Mouse (Mus musculus): ENCODE data around the gene Gp9. TPM values are rescaled to one million over a fixed set of nuclear protein-coding genes. Genes with fewer than 3 reads are reported as not detected.

Gene Gp9
- polyA plus RNA-seq, 1 experiment, result not detected

DNA sequence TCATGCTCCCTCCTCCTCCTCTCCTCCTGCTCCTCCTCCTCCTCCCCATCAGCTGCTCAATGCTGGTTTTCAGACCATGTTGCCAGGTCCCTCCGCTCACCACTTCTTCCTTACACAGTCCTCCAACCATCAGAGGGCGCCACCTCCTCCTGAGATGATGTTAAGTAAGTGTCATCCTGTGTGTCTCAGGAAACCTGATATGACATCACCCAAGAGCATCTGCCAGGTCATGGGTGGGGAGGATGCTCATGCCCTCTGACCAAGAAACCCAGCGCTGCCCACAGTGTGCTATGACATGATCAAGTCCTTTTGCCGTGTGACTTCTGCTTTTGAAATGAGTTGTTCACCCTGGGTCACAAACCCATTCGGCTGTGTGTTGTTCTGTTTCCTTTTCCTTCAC lies 35.1 kb upstream of the Gp9 start:
- Histone ChIP-seq H3K27me3 (ENCODE audit: control insufficient read depth, insufficient read depth, insufficient read length) (no peaks in the 10 kb centered on the region), H3ac (ENCODE audit: control insufficient read depth, insufficient read length) (no peak overlapping the region), H3K36me3 (ENCODE audit: control insufficient read depth, insufficient read depth) (no peaks in the 10 kb centered on the region), H3K4me2 (ENCODE audit: low read depth) (no peak overlapping the region), H3K4me3 (no peak overlapping the region), H3K79me2 (ENCODE audit: control insufficient read depth, insufficient read depth) (no peaks in the 10 kb centered on the region)
- TF ChIP-seq E2F4 (IDR thresholded peaks at IDR 0.05; ENCODE audit: insufficient read depth) (no peak), MAX (IDR thresholded peaks at IDR 0.05; ENCODE audit: low read depth) (no peak), REST (IDR thresholded peaks at IDR 0.05; ENCODE audit: insufficient read depth, insufficient read length) (no peak)

DNA sequence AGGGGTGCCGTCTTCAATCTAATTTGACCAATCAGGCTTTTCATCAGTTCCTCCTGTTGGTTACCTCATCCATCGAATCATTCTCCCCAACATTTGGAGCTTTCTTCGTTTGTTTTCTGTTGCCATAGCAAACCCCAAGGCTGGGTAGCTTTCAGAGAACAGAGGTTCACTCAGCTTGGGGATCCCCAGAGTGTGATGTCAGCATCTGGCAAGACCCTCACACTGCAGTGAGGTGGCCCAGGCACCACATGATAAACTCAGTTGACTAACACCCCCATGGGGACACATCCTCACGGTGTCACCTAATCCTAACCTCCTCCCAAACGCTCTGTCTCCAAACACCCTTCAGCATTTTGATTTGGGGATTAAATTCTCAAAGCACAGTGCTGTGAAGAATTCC lies 34.6 kb upstream of the Gp9 start:
- no peak for TF ChIP-seq POLR2AphosphoS2 (IDR thresholded peaks at IDR 0.05; ENCODE audit: insufficient read length, low read depth)
- Histone ChIP-seq H3K4me2 (ENCODE audit: low read depth) (no peak overlapping the region), H3K4me3 (no peak overlapping the region), H3K36me3 (ENCODE audit: control insufficient read depth, insufficient read depth) (no peaks in the 10 kb centered on the region), H3K79me2 (ENCODE audit: control insufficient read depth, insufficient read depth) (no peaks in the 10 kb centered on the region), H3K27me3 (ENCODE audit: control insufficient read depth, insufficient read depth, insufficient read length) (no peaks in the 10 kb centered on the region), H3ac (ENCODE audit: control insufficient read depth, insufficient read length) (no peak overlapping the region)

DNA sequence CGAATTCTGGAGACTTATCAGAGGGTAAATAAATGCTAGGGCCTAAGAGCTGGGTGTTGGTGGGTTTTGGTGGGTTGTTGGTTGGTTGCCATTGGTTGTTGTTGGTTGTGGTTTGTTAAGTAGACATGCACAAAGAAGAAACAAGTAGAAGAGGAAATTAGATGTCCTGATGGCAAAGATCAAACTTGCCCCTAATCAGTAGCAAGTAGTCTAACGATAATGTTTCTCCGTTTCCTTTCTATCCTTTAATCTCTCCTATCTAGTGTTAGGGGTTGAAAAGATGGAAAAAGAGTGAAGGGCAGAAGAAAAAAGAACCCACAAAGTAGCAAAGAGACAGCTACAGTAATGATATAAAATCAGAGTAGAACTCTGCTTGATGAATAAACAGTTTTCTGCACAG lies 33.2 kb upstream of the Gp9 start:
- H3K4me3 ChIP-seq, result no peak overlapping the region
- no peak for TF ChIP-seq E2F4 (IDR thresholded peaks at IDR 0.05; ENCODE audit: insufficient read depth)
- H3K4me2 ChIP-seq (ENCODE audit: low read depth), result no peak overlapping the region
- no peaks in the 10 kb centered on the region for H3K27me3 ChIP-seq (ENCODE audit: control insufficient read depth, insufficient read depth, insufficient read length)
- H3ac ChIP-seq (ENCODE audit: control insufficient read depth, insufficient read length), result no peak overlapping the region
- no peaks in the 10 kb centered on the region for H3K79me2 ChIP-seq (ENCODE audit: control insufficient read depth, insufficient read depth)
- H3K36me3 ChIP-seq (ENCODE audit: control insufficient read depth, insufficient read depth), result no peaks in the 10 kb centered on the region

DNA sequence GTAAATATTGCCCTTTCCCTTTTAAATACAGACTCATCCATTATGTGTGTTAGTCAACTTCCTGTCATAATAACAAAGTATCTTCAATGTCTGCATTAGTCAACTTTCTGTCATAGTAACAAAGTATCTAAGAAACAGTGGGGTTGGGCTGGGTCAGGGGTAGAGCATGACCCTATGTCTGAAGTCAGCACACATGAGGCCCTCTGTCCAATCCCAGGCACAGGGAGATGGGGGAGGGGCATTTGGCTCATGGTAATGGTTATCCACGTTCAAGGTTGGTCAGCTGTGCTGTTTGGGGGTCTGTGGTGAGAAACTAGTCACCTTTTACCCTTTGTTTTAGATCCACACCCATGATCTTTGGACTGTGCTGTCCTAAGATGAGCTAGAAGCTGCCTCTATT lies 32.6 kb upstream of the Gp9 start:
- TF ChIP-seq TCF3 (IDR thresholded peaks at IDR 0.05; ENCODE audit: insufficient read length, low read depth) (no peak), POLR2A (IDR thresholded peaks at IDR 0.05; ENCODE audit: insufficient read length, low read depth) (no peak), USF1 (IDR thresholded peaks at IDR 0.05; ENCODE audit: low read depth) (no peak), MYOG (IDR thresholded peaks at IDR 0.05; ENCODE audit: control insufficient read depth in 1 of 3, insufficient read depth in 1 of 3, insufficient read length in 2 of 3, low read depth in 2 of 3) (no peak), REST (IDR thresholded peaks at IDR 0.05; ENCODE audit: insufficient read depth, insufficient read length) (no peak), TCF12 (IDR thresholded peaks at IDR 0.05; ENCODE audit: insufficient read depth, poor library complexity, severe bottlenecking) (no peak)
- Histone ChIP-seq H3K4me3 (no peak overlapping the region), H3K79me2 (ENCODE audit: control insufficient read depth, insufficient read depth) (no peaks in the 10 kb centered on the region), H3K36me3 (ENCODE audit: control insufficient read depth, insufficient read depth) (no peaks in the 10 kb centered on the region), H3ac (ENCODE audit: control insufficient read depth, insufficient read length) (no peak overlapping the region), H3K27me3 (ENCODE audit: control insufficient read depth, insufficient read depth, insufficient read length) (peaks cover under 1% of the 10 kb centered on the region), H3K4me2 (ENCODE audit: low read depth) (peak overlapping the region; percentile 25)

DNA sequence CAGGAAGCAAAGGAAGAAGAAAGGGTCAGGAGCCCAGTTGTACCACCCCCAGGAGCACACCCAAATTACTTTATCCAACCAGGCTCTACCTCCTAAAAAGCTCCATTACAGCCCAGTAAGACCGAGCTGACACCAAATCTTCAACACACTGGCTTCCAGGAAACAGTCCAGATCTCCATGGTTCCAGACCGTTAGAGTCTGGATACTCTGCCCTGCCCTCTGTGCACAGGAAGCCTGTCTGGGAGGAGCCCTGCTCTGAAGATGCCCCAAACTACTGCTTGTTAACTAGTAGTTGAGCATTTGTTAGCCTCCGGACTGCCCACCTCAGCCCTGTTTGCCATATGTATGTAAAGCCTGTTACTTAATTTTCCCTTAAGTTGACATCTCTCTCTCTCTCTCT lies 31.8 kb upstream of the Gp9 start:
- peak overlapping the region; percentile 25 for H3K4me2 ChIP-seq (ENCODE audit: low read depth)
- H3K4me3 ChIP-seq, result no peak overlapping the region
- H3K36me3 ChIP-seq (ENCODE audit: control insufficient read depth, insufficient read depth), result no peaks in the 10 kb centered on the region
- no peak overlapping the region for H3ac ChIP-seq (ENCODE audit: control insufficient read depth, insufficient read length)
- H3K79me2 ChIP-seq (ENCODE audit: control insufficient read depth, insufficient read depth), result no peaks in the 10 kb centered on the region
- TF ChIP-seq SRF (IDR thresholded peaks at IDR 0.05; ENCODE audit: control insufficient read depth, insufficient read length, low read depth) (no peak), USF1 (IDR thresholded peaks at IDR 0.05; ENCODE audit: low read depth) (no peak), E2F4 (IDR thresholded peaks at IDR 0.05; ENCODE audit: insufficient read depth) (no peak)
- H3K27me3 ChIP-seq (ENCODE audit: control insufficient read depth, insufficient read depth, insufficient read length), result peaks cover 6% of the 10 kb centered on the region

DNA sequence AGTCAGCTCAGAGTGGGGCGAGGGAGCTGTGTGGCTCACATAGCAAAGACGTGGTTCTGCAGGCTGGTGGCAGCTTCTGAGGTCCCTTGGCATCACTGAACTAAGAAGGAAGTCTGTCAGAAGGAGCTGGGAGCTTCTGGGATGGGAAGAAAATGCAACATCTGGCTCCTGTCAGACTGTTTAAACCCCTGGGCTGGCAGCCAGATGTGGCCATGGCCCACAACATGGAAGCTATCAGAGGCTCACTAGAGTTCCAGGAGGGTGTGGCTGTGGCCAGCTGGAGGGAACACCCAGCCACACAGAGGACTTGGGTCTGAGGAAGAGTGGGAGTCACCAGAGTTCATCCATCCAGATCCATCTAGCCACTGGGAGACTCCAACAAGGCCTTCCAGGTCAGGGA lies 31.0 kb upstream of the Gp9 start:
- Histone ChIP-seq H3K4me3 (no peak overlapping the region), H3K79me2 (ENCODE audit: control insufficient read depth, insufficient read depth) (no peaks in the 10 kb centered on the region), H3K4me2 (ENCODE audit: low read depth) (peak overlapping the region; percentile 8), H3K27me3 (ENCODE audit: control insufficient read depth, insufficient read depth, insufficient read length) (peaks cover 6% of the 10 kb centered on the region), H3ac (ENCODE audit: control insufficient read depth, insufficient read length) (no peak overlapping the region), H3K36me3 (ENCODE audit: control insufficient read depth, insufficient read depth) (no peaks in the 10 kb centered on the region)
- no peak for TF ChIP-seq TCF12 (IDR thresholded peaks at IDR 0.05; ENCODE audit: insufficient read depth, poor library complexity, severe bottlenecking)
- no peak for TF ChIP-seq REST (IDR thresholded peaks at IDR 0.05; ENCODE audit: insufficient read depth, insufficient read length)
- no peak for TF ChIP-seq CEBPB (IDR thresholded peaks at IDR 0.05; ENCODE audit: insufficient read depth, poor library complexity, severe bottlenecking)
- TF ChIP-seq MYOG (IDR thresholded peaks at IDR 0.05; ENCODE audit: control insufficient read depth in 1 of 3, insufficient read depth in 1 of 3, insufficient read length in 2 of 3, low read depth in 2 of 3), result no peak
- no peak for TF ChIP-seq SRF (IDR thresholded peaks at IDR 0.05; ENCODE audit: control insufficient read depth, insufficient read length, low read depth)
- TF ChIP-seq POLR2A (IDR thresholded peaks at IDR 0.05; ENCODE audit: insufficient read length, low read depth), result no peak
- no peak for TF ChIP-seq POLR2AphosphoS2 (IDR thresholded peaks at IDR 0.05; ENCODE audit: insufficient read length, low read depth)
- no peak for TF ChIP-seq USF1 (IDR thresholded peaks at IDR 0.05; ENCODE audit: low read depth)
- TF ChIP-seq MYOD1 (IDR thresholded peaks at IDR 0.05; ENCODE audit: control insufficient read depth in 1 of 3, insufficient read length in 2 of 3, low read depth in 2 of 3), result no peak
- no peak for TF ChIP-seq E2F4 (IDR thresholded peaks at IDR 0.05; ENCODE audit: insufficient read depth)
- no peak for TF ChIP-seq MAX (IDR thresholded peaks at IDR 0.05; ENCODE audit: low read depth)
- no peak for TF ChIP-seq TCF3 (IDR thresholded peaks at IDR 0.05; ENCODE audit: insufficient read length, low read depth)

Measured in myocyte (in vitro differentiated cells).